Mouse (Mus musculus) intestine, embryonic 15.5 days (tissue): ENCODE results near the gene Eddm3b. TPM values are rescaled to one million over a fixed set of nuclear protein-coding genes. Genes with fewer than 3 reads are reported as not detected.

Experiments used
- ATAC-seq: fragments of 200-750 bp; cut with Nextera tagmentation; 2 replicates; pipeline ENCODE4 v1.8.0; 2017; ENCODE audit warnings: moderate TSS enrichment, moderate library complexity
- H3K27ac ChIP-seq: fragments of 300-500 bp; sonication (generic); 2 replicates; pipeline ENCODE4 v1.5.1; 2015; ENCODE audit warnings: mild to moderate bottlenecking, inconsistent platforms
- H3K27me3 ChIP-seq: fragments of 300-500 bp; sonication (generic); replicated peaks from 2 replicates; pipeline ENCODE4 v1.6.1; 2015; ENCODE audit warnings: inconsistent platforms
- H3K36me3 ChIP-seq: fragments of 300-500 bp; sonication (generic); 2 replicates; pipeline ENCODE4 v1.6.1; 2015; ENCODE audit warnings: inconsistent platforms
- H3K4me1 ChIP-seq: fragments of 300-500 bp; sonication (generic); replicated peaks from 2 replicates; pipeline ENCODE4 v1.6.1; 2015; ENCODE audit warnings: inconsistent platforms
- H3K4me2 ChIP-seq: fragments of 300-500 bp; sonication (generic); replicated peaks from 2 replicates; pipeline ENCODE4 v1.6.1; 2015; ENCODE audit warnings: mild to moderate bottlenecking, inconsistent platforms
- H3K4me3 ChIP-seq: fragments of 300-500 bp; sonication (generic); replicated peaks from 2 replicates; pipeline ENCODE4 v1.5.1; 2015; ENCODE audit warnings: inconsistent platforms
- H3K9ac ChIP-seq: fragments of 300-500 bp; sonication (generic); 2 replicates; pipeline ENCODE4 v1.6.1; 2015; ENCODE audit warnings: inconsistent platforms
- H3K9me3 ChIP-seq: fragments of 300-500 bp; sonication (generic); 2 replicates; pipeline ENCODE4 v1.6.1; 2016; ENCODE audit warnings: inconsistent platforms
- WGBS: fragments of 180-500 bp; shearing (Covaris S2); methylation state at CpG from one replicate; pipeline ENCODE4 v1.1.7; 2015; 5-methylcytosine and 5-hydroxymethylcytosine counted together
- polyA plus RNA-seq: library from polyadenylated mRNA; unstranded; fragments of >200 nt; fragmentation: Nextera tagmentation; extraction: Ambion mirVana; gene quantifications from 2 replicates; pipeline ENCODE4 v1.2.1, GENCODE M21; 2015

The Eddm3b gene
- polyA plus RNA-seq, 1 experiment from 2014 or later, result not detected

DNA sequence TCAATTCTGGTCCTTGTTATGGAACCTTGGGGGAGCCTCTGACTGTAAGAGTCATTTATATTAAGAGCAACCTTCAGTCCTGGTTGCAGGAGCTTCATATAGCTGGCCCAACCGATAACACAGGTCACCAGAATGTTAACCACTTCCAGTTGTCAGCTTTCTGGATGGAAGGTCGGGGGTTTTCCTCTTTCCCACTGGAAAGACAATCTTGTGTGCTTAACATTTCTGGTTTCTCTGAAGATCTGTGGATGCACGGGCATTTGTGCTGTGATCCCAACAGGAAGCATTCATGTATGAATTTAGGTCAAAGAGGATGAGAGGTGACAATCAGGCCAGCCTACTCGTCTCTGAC is 15.4 kb downstream of the Eddm3b start:
- Histone ChIP-seq H3K4me1 (no peaks in the 10 kb centered on the region), H3K27me3 (no peaks in the 10 kb centered on the region), H3K9ac (no peak overlapping the region), H3K36me3 (no peaks in the 10 kb centered on the region), H3K27ac (no peak overlapping the region), H3K9me3 (no peaks in the 10 kb centered on the region), H3K4me2 (no peak overlapping the region), H3K4me3 (no peak overlapping the region)
- ATAC-seq, result no peak
- 77% methylated on average over 4 of the region's 4 CpGs for WGBS

DNA sequence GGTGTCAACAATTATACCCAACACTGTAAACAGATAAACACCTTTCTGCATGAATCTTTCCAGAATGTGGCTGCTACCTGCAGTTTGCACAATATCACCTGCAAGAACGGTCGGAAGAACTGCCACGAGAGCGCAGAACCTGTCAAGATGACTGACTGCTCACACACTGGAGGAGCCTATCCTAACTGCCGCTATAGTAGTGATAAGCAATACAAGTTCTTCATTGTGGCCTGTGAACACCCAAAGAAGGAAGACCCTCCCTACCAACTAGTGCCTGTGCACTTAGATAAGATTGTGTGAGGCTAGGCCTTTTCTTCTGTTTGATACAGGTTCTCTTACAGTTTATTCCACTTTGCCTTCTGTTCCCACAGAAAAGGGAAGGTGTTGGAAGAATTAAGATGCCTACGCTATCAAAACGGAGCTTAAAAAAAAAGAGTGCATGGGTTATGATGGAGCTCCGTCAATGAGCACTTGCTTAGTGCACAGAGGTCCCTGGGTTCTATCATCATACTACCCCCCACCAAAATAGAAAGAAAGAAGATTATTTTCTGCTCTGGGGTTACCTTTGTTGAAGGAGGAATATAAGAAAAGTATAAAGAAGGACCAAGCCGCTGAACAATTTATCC is 16.2 kb downstream of the Eddm3b start:
- H3K27ac ChIP-seq, result no peak overlapping the region
- 75% methylated on average over 9 of the region's 9 CpGs for WGBS
- H3K4me2 ChIP-seq, result no peak overlapping the region
- no peaks in the 10 kb centered on the region for H3K9me3 ChIP-seq
- no peak overlapping the region for H3K4me3 ChIP-seq
- H3K27me3 ChIP-seq, result no peaks in the 10 kb centered on the region
- ATAC-seq, result peak; percentile 51; the same call in 1 of the 2 replicates
- no peaks in the 10 kb centered on the region for H3K36me3 ChIP-seq
- H3K4me1 ChIP-seq, result no peaks in the 10 kb centered on the region
- no peak overlapping the region for H3K9ac ChIP-seq

DNA sequence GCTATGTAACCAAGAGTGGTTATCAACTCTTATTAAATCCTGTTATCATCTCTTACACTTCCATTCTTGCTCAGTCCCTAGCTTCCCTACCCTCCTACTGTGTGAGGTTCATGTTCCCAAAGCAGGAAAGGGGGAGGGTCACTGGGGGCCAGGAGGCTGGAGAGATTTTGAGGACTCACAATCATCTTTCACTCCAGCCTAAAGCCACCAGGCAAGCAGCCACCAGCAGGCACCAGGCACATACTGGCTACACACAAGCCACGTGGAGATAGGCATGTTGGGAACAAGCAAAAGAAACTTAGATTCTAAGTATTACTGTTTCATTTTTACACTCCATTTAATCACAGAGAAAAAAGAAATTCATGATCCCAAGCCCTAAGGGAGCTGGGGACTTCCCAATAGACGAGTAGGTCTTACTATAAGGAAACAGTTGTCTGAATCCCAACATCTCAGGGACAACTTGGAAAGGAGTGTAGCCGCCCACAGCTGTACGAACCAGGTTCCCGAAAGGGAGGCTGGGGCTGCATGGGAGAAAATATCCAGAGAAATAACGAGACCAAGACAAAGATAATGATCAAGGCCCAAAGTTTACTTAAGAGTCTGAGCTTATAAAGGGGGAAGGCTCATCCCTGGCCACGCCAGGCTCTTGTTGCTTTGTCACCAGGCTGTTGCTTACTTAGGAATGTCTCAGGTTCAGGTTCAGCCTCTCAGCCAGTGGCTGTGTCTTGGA is 17.0 kb downstream of the Eddm3b start:
- Histone ChIP-seq H3K9me3 (no peaks in the 10 kb centered on the region), H3K27ac (no peak overlapping the region), H3K36me3 (no peaks in the 10 kb centered on the region), H3K9ac (no peak overlapping the region), H3K27me3 (no peaks in the 10 kb centered on the region), H3K4me1 (no peaks in the 10 kb centered on the region), H3K4me3 (no peak overlapping the region), H3K4me2 (no peak overlapping the region)
- ATAC-seq, result no peak
- WGBS, result 73% methylated on average over 7 of the region's 7 CpGs

DNA sequence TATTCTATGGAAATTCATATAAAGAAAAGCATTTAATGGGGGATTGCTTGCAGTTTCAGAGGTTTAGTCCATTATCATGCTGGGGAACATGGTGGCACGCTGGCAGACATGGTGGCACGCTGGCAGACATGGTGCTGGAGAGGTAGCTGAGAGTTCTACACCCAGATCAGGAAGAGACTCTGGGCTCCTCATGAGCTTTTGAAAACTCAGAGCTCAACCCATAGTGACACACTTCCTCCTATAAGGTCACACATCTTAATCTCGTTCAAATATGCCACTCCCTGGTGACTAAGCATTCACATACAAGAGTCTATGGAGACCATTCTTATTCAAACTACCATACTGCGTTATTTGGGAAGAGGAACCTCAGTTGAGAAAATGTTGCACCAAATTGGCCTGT is 18.1 kb downstream of the Eddm3b start:
- 83% methylated on average over 4 of the region's 4 CpGs for WGBS
- Histone ChIP-seq H3K27ac (no peak overlapping the region), H3K4me1 (no peaks in the 10 kb centered on the region), H3K9ac (no peak overlapping the region), H3K9me3 (no peaks in the 10 kb centered on the region), H3K4me3 (no peak overlapping the region), H3K4me2 (no peak overlapping the region), H3K36me3 (no peaks in the 10 kb centered on the region), H3K27me3 (no peaks in the 10 kb centered on the region)
- ATAC-seq, result peak; percentile 67; the same call in 1 of the 2 replicates

DNA sequence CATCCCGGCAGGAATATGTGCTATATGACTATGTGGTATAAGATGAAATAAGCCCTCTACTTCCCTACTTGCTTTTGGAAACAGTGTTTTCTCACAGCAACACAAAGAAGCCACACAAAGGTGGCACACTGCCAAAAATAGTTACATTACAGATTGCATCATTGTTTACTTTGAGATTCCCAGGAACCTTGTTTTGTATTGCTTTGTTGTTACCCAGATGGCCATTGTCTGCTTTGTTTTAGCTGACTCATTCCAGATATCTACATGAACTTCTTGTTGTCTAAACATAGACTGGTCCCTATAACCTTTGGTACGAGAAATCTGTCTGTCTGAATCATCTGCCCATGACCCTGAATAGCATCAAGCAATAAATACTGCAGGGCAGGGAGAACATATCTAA is 26.1 kb downstream of the Eddm3b start:
- Histone ChIP-seq H3K9me3 (no peaks in the 10 kb centered on the region), H3K4me1 (no peaks in the 10 kb centered on the region), H3K27ac (no peak overlapping the region), H3K4me3 (no peak overlapping the region), H3K4me2 (no peak overlapping the region), H3K27me3 (no peaks in the 10 kb centered on the region), H3K36me3 (no peaks in the 10 kb centered on the region), H3K9ac (no peak overlapping the region)
- peak; percentile 36; the same call in 1 of the 2 replicates for ATAC-seq
- WGBS, result 58% methylated on average over 2 of the region's 2 CpGs

DNA sequence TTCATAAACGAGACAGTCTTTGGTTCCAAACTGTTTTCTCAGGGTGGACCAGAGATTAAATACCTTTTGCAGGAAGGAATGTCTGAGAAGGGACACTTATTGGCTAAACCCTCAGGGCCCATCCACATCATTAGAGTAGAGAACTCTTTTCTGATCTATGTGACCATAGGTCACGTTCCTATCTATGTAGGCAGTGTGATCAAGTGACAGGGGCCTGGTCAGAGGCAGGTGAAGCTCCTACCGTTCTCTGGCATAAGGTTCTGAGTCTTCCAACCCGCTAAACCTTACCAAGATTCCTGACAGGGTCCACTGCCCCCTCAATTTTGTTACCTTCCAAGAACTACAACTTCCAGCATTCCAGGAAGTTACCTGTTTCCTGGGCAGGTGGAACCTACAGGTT is 27.9 kb downstream of the Eddm3b start:
- no peak overlapping the region for H3K9ac ChIP-seq
- no peaks in the 10 kb centered on the region for H3K4me1 ChIP-seq
- H3K27ac ChIP-seq, result no peak overlapping the region
- no peak overlapping the region for H3K4me2 ChIP-seq
- H3K4me3 ChIP-seq, result no peak overlapping the region
- H3K27me3 ChIP-seq, result no peaks in the 10 kb centered on the region
- H3K9me3 ChIP-seq, result no peaks in the 10 kb centered on the region
- WGBS, result 86% methylated on average over 4 of the region's 4 CpGs
- H3K36me3 ChIP-seq, result no peaks in the 10 kb centered on the region
- ATAC-seq, result no peak

DNA sequence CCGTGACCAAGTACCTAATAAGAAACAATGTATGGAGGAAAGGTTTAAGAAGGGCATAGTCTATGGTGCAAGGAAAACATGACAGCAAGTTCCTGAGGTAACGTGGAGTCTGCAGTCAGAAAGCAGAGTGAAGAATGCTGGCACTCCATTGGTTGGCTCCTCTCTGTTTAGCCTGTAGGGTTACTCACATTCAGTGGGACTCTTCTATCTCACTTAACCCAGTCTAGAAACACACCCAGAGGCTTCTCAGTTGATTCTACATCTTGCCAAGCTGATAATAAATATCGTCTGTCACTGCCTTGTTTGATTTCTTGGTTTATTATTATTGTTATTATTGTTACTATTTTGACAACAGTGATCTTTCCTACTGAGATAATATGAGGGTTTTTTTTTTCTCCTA is 28.3 kb downstream of the Eddm3b start:
- no peak for ATAC-seq
- H3K4me1 ChIP-seq, result no peaks in the 10 kb centered on the region
- no peak overlapping the region for H3K4me2 ChIP-seq
- no peaks in the 10 kb centered on the region for H3K9me3 ChIP-seq
- no peak overlapping the region for H3K4me3 ChIP-seq
- H3K9ac ChIP-seq, result no peak overlapping the region
- no peaks in the 10 kb centered on the region for H3K36me3 ChIP-seq
- no peaks in the 10 kb centered on the region for H3K27me3 ChIP-seq
- no peak overlapping the region for H3K27ac ChIP-seq
- 80% methylated on average over 3 of the region's 3 CpGs for WGBS

DNA sequence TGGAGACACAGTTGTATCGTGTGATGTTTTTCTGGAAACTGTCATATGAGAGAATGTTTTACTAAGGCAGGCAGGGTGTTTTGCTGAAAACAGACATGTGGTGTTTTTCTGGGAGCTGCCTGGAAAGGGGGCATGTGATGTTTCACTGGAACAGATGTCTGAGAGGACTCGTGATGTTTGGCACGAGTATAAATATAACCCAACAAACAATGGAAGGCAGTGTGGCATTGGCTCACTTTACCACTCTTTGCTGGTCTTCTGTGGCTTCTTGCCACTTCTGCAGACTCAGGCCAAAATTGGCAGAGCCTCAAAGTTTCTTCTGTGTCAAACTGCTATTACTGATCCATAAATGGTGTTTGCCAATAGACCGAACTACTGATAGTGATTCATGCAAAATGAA is 29.1 kb downstream of the Eddm3b start:
- Histone ChIP-seq H3K27ac (no peak overlapping the region), H3K36me3 (no peaks in the 10 kb centered on the region), H3K9ac (no peak overlapping the region), H3K27me3 (no peaks in the 10 kb centered on the region), H3K4me3 (no peak overlapping the region), H3K4me1 (no peaks in the 10 kb centered on the region; the same call in 1 of the 2 replicates), H3K4me2 (no peak overlapping the region), H3K9me3 (no peaks in the 10 kb centered on the region)
- no peak for ATAC-seq
- 51% methylated on average over 4 of the region's 4 CpGs for WGBS

DNA sequence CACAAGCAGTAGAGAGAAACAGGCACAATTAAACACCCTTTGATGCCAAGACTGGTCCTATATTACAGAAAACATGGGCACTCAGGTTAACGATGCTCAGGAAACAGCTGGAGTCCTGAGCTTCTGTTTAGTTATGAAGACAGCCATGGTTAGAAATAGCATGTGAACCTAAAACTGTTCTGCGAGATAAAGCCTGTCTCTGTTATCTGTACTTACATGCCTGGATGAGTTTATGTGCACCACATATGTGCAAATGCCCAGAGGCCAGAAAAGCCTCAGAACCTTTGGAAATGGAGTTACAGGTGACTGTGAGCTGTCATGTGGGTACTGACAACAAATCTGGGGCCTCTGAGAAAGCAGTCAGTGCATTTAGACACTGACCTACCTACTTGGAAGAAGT is 29.7 kb downstream of the Eddm3b start:
- H3K4me3 ChIP-seq, result no peak overlapping the region
- H3K4me2 ChIP-seq, result no peak overlapping the region
- H3K4me1 ChIP-seq, result no peaks in the 10 kb centered on the region; the same call in 1 of the 2 replicates
- H3K27ac ChIP-seq, result no peak overlapping the region
- H3K9me3 ChIP-seq, result no peaks in the 10 kb centered on the region
- H3K27me3 ChIP-seq, result no peaks in the 10 kb centered on the region
- WGBS, result 69% methylated on average over 2 of the region's 2 CpGs
- no peaks in the 10 kb centered on the region for H3K36me3 ChIP-seq
- H3K9ac ChIP-seq, result no peak overlapping the region
- no peak for ATAC-seq

DNA sequence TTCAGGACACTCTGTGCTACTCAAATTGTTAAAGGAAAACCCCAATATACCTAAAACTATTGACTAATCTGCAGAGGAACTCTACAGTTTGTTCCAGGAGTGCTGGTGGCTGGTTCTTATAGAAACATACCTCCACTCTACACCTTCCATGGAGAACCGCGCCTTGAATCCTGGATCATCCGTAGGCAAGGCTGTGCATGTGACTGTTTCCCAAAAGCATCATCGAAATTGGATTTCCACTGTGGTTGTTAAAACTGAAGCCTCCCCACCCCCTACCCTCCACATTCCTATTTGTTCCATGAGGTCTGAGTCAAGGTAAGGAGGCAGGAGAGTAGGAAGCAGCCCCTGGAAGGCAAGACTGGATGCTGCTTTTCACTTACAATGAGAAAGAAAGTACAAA is 30.2 kb downstream of the Eddm3b start:
- Histone ChIP-seq H3K27ac (no peak overlapping the region), H3K4me1 (no peaks in the 10 kb centered on the region; the same call in 1 of the 2 replicates), H3K27me3 (no peaks in the 10 kb centered on the region), H3K4me2 (no peak overlapping the region), H3K36me3 (no peaks in the 10 kb centered on the region), H3K9me3 (no peaks in the 10 kb centered on the region), H3K9ac (no peak overlapping the region), H3K4me3 (no peak overlapping the region)
- no peak for ATAC-seq
- 91% methylated on average over 4 of the region's 4 CpGs for WGBS

DNA sequence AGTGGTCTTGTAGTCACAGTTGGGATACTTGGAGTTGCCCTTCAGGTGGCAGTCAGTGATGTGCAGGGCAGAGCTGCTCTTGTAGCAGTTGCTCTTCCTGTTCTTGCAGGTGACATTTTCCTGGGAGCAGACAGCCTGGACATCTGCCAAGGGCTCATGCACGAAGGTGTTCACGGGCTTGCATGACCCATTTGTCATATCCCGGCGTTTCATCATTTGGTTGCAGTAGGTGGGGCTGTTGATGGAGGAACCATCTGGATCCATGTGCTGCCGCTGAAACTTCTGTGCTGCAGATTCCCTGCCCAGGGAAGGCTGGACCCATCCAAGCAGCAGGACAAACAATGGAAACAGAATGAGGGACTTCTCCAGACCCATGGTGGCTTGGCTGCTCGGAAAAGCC is 31.3 kb downstream of the Eddm3b start:
- ATAC-seq, result no peak
- no peak overlapping the region for H3K9ac ChIP-seq
- no peaks in the 10 kb centered on the region for H3K27me3 ChIP-seq
- H3K4me2 ChIP-seq, result no peak overlapping the region
- no peaks in the 10 kb centered on the region for H3K9me3 ChIP-seq
- H3K4me1 ChIP-seq, result no peaks in the 10 kb centered on the region; the same call in 1 of the 2 replicates
- no peak overlapping the region for H3K4me3 ChIP-seq
- WGBS, result 76% methylated on average over 6 of the region's 6 CpGs
- H3K36me3 ChIP-seq, result no peaks in the 10 kb centered on the region
- H3K27ac ChIP-seq, result no peak overlapping the region

DNA sequence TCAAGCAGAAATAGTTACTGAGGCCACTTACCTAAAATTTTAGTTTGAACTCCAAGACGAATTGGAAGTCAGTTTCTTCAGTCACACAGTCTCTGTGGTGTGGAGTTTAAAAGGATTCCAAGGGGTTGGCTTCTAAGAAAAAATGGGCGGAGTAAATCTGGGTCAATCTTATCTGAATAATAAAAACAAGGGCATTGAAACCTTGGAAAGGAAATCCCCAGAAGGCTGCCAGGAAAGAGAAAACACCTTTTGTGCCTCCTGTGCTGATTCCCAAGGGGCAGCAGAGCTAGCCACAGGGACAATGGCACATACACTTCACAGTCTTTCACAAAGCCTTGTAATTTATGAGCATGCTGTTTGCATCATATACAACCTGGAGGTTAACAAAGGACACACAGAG is 32.5 kb downstream of the Eddm3b start, which contains the start of gene Rnase1:
TSS of gene Rnase1 (minus strand) at position 101 of the 400 bp plus-strand sequence.
- Histone ChIP-seq H3K4me2 (no peak within 1 kb of the TSS), H3K4me1 (no peaks in the 10 kb centered on the region; the same call in 1 of the 2 replicates), H3K36me3 (no peaks in the 10 kb centered on the region), H3K9ac (no peak within 1 kb of the TSS), H3K27me3 (no peaks in the 10 kb centered on the region), H3K27ac (0 out of 2 replicates have a peak within 1 kb of the TSS, but pooled peaks have one; percentile 40), H3K9me3 (no peaks in the 10 kb centered on the region), H3K4me3 (no peak within 1 kb of the TSS)
- WGBS, result 63% methylated on average over 2 of the region's 2 CpGs
- no peak for ATAC-seq

DNA sequence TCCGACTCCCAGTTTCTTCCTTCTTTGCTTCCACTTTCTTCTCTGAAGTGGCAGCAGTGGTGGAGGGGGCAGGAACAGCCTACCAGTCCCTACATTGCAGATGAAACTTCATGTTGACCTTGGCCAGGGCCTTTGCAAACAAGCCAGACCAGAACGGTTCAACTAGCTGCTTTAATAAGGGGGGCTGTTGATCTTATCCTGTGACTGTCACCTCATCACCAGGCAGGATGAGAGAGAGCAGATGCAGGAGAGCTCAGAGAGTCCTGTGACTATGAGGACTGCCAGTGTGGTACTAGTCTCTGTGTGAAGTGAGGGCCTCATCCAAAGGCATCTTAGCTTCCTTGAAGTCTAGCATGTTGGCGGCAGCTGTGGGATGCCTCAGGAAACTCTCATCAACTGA is 33.8 kb downstream of the Eddm3b start:
- no peak overlapping the region for H3K4me2 ChIP-seq
- H3K9ac ChIP-seq, result no peak overlapping the region
- 58% methylated on average over 3 of the region's 3 CpGs for WGBS
- H3K27ac ChIP-seq, result 0 out of 2 replicates have a peak overlapping the region, but pooled peaks have one; percentile 40
- ATAC-seq, result no peak
- H3K9me3 ChIP-seq, result no peaks in the 10 kb centered on the region
- no peaks in the 10 kb centered on the region; the same call in 1 of the 2 replicates for H3K4me1 ChIP-seq
- no peak overlapping the region for H3K4me3 ChIP-seq
- no peaks in the 10 kb centered on the region for H3K36me3 ChIP-seq
- no peaks in the 10 kb centered on the region for H3K27me3 ChIP-seq
